In the genomic region with DNA sequence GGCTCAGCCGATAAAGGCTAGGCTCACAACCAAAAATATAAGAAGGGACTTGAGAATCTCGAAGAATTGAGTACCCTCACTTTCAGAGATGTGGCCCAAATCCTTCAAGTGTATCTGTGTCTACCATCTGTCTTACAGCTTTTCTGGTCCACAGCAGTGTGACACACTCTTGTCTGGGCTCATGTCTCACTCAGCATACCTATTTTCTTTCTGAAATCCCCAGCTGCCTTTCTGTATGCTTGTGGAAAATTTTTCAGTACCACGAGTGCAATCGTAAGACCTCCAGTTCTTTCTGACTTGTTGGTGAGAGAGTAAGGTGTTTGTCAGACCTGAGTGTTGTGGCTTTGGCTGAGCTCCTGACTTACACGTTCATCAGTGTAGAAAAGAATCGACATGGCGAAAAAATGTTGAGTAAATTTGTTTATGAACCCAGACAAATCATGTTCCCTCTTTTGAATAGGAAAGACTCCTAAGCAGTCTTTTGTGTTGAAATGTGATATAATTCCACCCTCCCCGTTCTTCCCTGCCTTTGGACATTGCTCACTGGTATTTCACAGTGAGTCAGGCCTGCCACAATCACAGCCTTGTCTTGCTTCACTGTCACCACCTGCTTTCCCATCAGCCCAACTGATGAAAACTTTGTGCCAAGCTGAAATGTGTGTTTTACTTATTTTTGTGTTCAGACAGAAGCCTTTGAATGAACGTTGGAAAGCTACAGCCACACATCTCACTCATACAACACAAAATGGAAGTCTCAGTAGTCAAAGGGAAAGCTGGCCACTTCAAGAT, we compare ENCODE assay signal across 32 mouse cellular contexts.
DNase-seq lines count a peak whose midpoint lies in the region; ATAC-seq and TF ChIP-seq lines count a peak whose summit lies in the region.
"Had no signal": no experiment of that assay in that cellular context is flagged by ENCODE, and none has a peak within 500 bp of the region (broad histone marks: within the 10 kb centered on the region; RNA-seq: fewer than 3 reads in every experiment).

No protein-coding gene starts in this region.

- H3K79me2 ChIP-seq in C2C12 (ENCODE audit: control insufficient read depth, insufficient read depth) (no peaks in the 10 kb centered on the region), myocyte (ENCODE audit: control insufficient read depth, insufficient read depth) (no peaks in the 10 kb centered on the region)

- H3ac ChIP-seq in C2C12 (ENCODE audit: control insufficient read depth, insufficient read length, low read depth) (no peak overlapping the region), myocyte (ENCODE audit: control insufficient read depth, insufficient read length) (no peak overlapping the region)

- H3K4me1 ChIP-seq in midbrain, embryonic 16.5 days (ENCODE audit: control insufficient read depth, insufficient read depth, low read length), result no peaks in the 10 kb centered on the region
- H3K4me1 ChIP-seq: embryonic facial prominence, embryonic 13.5 days; intestine, embryonic 15.5 days; limb, embryonic 10.5 days; limb, embryonic 15.5 days; neural tube, embryonic 13.5 days had no signal

- peak overlapping the region; percentile 86 for H3K4me2 ChIP-seq in myocyte (ENCODE audit: low read depth)
- H3K4me2 ChIP-seq in midbrain, embryonic 16.5 days (ENCODE audit: low read length), result no peak overlapping the region
- H3K4me2 ChIP-seq: embryonic facial prominence, embryonic 13.5 days; forebrain, embryonic 13.5 days; heart, embryonic 11.5 days; hindbrain, embryonic 12.5 days; intestine, embryonic 15.5 days; limb, embryonic 15.5 days; lung, embryonic 14.5 days; neural tube, embryonic 13.5 days had no signal

- TF ChIP-seq CTCF in left cerebral cortex, adult 2 months (IDR thresholded peaks at IDR 0.05), result no peak
- TF ChIP-seq CTCF in C2C12 (IDR thresholded peaks at IDR 0.05; ENCODE audit: control insufficient read depth, insufficient read depth, insufficient read length), result no peak

- no peak for TF ChIP-seq POLR2A in myocyte (IDR thresholded peaks at IDR 0.05; ENCODE audit: insufficient read length, low read depth)

- no peak overlapping the region for H3K4me3 ChIP-seq in left cerebral cortex, adult 2 months
- H3K4me3 ChIP-seq in C2C12 (ENCODE audit: insufficient read depth, poor library complexity, severe bottlenecking) (no peak overlapping the region), myocyte (no peak overlapping the region)
- no peak overlapping the region for H3K4me3 ChIP-seq in midbrain, embryonic 16.5 days (ENCODE audit: low read depth, low read length)
- H3K4me3 ChIP-seq: embryonic facial prominence, embryonic 13.5 days; erythroblast, embryonic 14.5 days; forebrain, embryonic 13.5 days; gastrocnemius, adult 2 months; hindbrain, embryonic 12.5 days; intestine, embryonic 15.5 days; limb, embryonic 10.5 days; limb, embryonic 15.5 days; midbrain, embryonic 10.5 days; neural tube, embryonic 13.5 days had no signal

- no peaks in the 10 kb centered on the region for H3K27me3 ChIP-seq in C2C12 (ENCODE audit: control insufficient read depth, insufficient read depth, insufficient read length)
- no peaks in the 10 kb centered on the region for H3K27me3 ChIP-seq in myocyte (ENCODE audit: control insufficient read depth, insufficient read depth, insufficient read length)
- no peaks in the 10 kb centered on the region for H3K27me3 ChIP-seq in midbrain, embryonic 16.5 days (ENCODE audit: control insufficient read depth, insufficient read depth, low read depth, low read length)
- H3K27me3 ChIP-seq: embryonic facial prominence, embryonic 13.5 days; forebrain, embryonic 13.5 days; hindbrain, embryonic 12.5 days; intestine, embryonic 15.5 days; limb, embryonic 15.5 days; neural tube, embryonic 13.5 days had no signal

- DNase-seq in left cerebral cortex, adult 2 months (ENCODE audit: extremely low spot score in 1 of 2, low spot score in 2 of 2), result no peak
- no peak for DNase-seq in left cerebral cortex, postnatal 4 days
- DNase-seq in NIH3T3 (ENCODE audit: low read depth), result peak; percentile 73
- DNase-seq in kidney, adult 9 months, result no peak
- DNase-seq: adrenal gland, adult 8-10 months; cerebellum, adult 9-10 months; gastrocnemius, adult 2 months; gastrocnemius, postnatal 36 days; heart, adult 18-20 months; heart, postnatal 36 days; kidney, adult 2 months; kidney, postnatal 10 days; layer of hippocampus, adult 9-11 months; spleen, adult 18-20 months; thymus, postnatal 25 days had no signal

- no peaks in the 10 kb centered on the region for H3K9me3 ChIP-seq in midbrain, embryonic 16.5 days (replicated peaks; ENCODE audit: control insufficient read depth, low read length, poor library complexity, severe bottlenecking)
- H3K9me3 ChIP-seq: embryonic facial prominence, embryonic 13.5 days; forebrain, embryonic 13.5 days; hindbrain, embryonic 12.5 days; intestine, embryonic 15.5 days; limb, embryonic 10.5 days; limb, embryonic 15.5 days; midbrain, embryonic 10.5 days; neural tube, embryonic 13.5 days had no signal

- H3K36me3 ChIP-seq in C2C12 (ENCODE audit: control insufficient read depth, insufficient read depth) (no peaks in the 10 kb centered on the region), myocyte (ENCODE audit: control insufficient read depth, insufficient read depth) (no peaks in the 10 kb centered on the region)
- no peaks in the 10 kb centered on the region for H3K36me3 ChIP-seq in midbrain, embryonic 16.5 days (ENCODE audit: control insufficient read depth, insufficient read depth, low read length)
- H3K36me3 ChIP-seq: embryonic facial prominence, embryonic 13.5 days; hindbrain, embryonic 12.5 days; intestine, embryonic 15.5 days; limb, embryonic 10.5 days; limb, embryonic 15.5 days; midbrain, embryonic 10.5 days; neural tube, embryonic 13.5 days had no signal

- WGBS in midbrain, embryonic 16.5 days, result 83% methylated on average over 9 of the region's 9 CpGs

- intact Hi-C loops in left cerebral cortex, adult 2 months (cut with DNase I), result loop anchor here (2.0 to 10.0 kb wide), 2 partner anchors 70 to 286 kb away; no protein-coding TSS in a partner anchor
- intact Hi-C loops in left cerebral cortex, postnatal 4 days (cut with DNase I), result no loop called here

- H3K79me3 ChIP-seq in C2C12 (ENCODE audit: low read depth), result no peaks in the 10 kb centered on the region

- no peak for ATAC-seq in midbrain, embryonic 16.5 days
- ATAC-seq: CD4-positive, CD25-positive, alpha-beta regulatory T cell, adult 4 months; forebrain, embryonic 13.5 days; hindbrain, postnatal 0 days; intestine, embryonic 15.5 days had no signal

- peak overlapping the region; percentile 38 for H3K27ac ChIP-seq in left cerebral cortex, adult 2 months
- no peak overlapping the region for H3K27ac ChIP-seq in midbrain, embryonic 16.5 days (ENCODE audit: low read length)
- H3K27ac ChIP-seq: embryonic facial prominence, embryonic 13.5 days; forebrain, embryonic 13.5 days; gastrocnemius, adult 2 months; hindbrain, embryonic 12.5 days; hindbrain, postnatal 0 days; intestine, embryonic 15.5 days; limb, embryonic 10.5 days; limb, embryonic 15.5 days; liver, embryonic 14.5 days; midbrain, embryonic 10.5 days; neural tube, embryonic 13.5 days had no signal

- no peak overlapping the region for H3K9ac ChIP-seq in midbrain, embryonic 16.5 days (ENCODE audit: low read depth, low read length)
- H3K9ac ChIP-seq: embryonic facial prominence, embryonic 13.5 days; forebrain, embryonic 13.5 days; hindbrain, embryonic 12.5 days; intestine, embryonic 15.5 days; limb, embryonic 15.5 days; liver, embryonic 14.5 days; lung, embryonic 14.5 days; neural tube, embryonic 13.5 days had no signal

TF ChIP-seq in C2C12, 6 proteins besides CTCF, POLR2A, EP300 and RAD21:
- TF ChIP-seq FOSL1 (IDR thresholded peaks at IDR 0.05; ENCODE audit: insufficient read depth, low read length, poor library complexity, severe bottlenecking) (peak; percentile 24), USF1 (IDR thresholded peaks at IDR 0.05; ENCODE audit: low read depth) (no peak), MAX (IDR thresholded peaks at IDR 0.05) (peak; percentile 43), MYOD1 (IDR thresholded peaks at IDR 0.05; ENCODE audit: control insufficient read depth, insufficient read length, low read depth) (peak; percentile 82), CEBPB (IDR thresholded peaks at IDR 0.05; ENCODE audit: low read depth) (peak; percentile 77)
TF ChIP-seq in C2C12: peak in this region for 4.

TF ChIP-seq in myocyte, 11 proteins besides CTCF, POLR2A, EP300 and RAD21:
- TF ChIP-seq E2F4 (IDR thresholded peaks at IDR 0.05; ENCODE audit: insufficient read depth) (no peak), TCF12 (IDR thresholded peaks at IDR 0.05; ENCODE audit: insufficient read depth, poor library complexity, severe bottlenecking) (peak; percentile 53), TCF3 (IDR thresholded peaks at IDR 0.05; ENCODE audit: insufficient read length, low read depth) (peak; percentile 32), MYOD1 (IDR thresholded peaks at IDR 0.05; ENCODE audit: control insufficient read depth in 1 of 3, insufficient read length in 2 of 3, low read depth in 2 of 3) (peak in 2 of 3 experiments; percentile 72 to 90), CEBPB (IDR thresholded peaks at IDR 0.05; ENCODE audit: insufficient read depth, poor library complexity, severe bottlenecking) (peak; percentile 84), MYOG (IDR thresholded peaks at IDR 0.05; ENCODE audit: control insufficient read depth in 1 of 3, insufficient read depth in 1 of 3, insufficient read length in 2 of 3, low read depth in 2 of 3) (peak in 1 of 3 experiments; percentile 72), POLR2AphosphoS2 (IDR thresholded peaks at IDR 0.05; ENCODE audit: insufficient read length, low read depth) (no peak)
